Mouse (Mus musculus) adrenal gland, postnatal 4 days (tissue): ENCODE measurements around the gene Adipor1. TPM values are rescaled to one million over a fixed set of nuclear protein-coding genes. Genes with fewer than 3 reads are reported as not detected.
"Not testable (repeated sequence)": the region's sequence is repeated elsewhere in the genome, so short reads cannot be mapped to it uniquely, and the experiment has no call there.

Experiments
- DNase-seq, 2 experiments: peaks; one replicate each; pipeline ENCODE4 v3.0.0; 2021 to 2022; ENCODE audit warnings: low spot score in 2 of 2, mixed read lengths in 2 of 2
- total RNA-seq, 2 experiments: library from RNA; stranded (reverse); gene quantifications; 2 replicates each; pipeline ENCODE4 v1.2.3; 2021

Gene Adipor1
- total RNA-seq, 2 experiments from 2014 or later, result 108 to 109 TPM

DNA sequence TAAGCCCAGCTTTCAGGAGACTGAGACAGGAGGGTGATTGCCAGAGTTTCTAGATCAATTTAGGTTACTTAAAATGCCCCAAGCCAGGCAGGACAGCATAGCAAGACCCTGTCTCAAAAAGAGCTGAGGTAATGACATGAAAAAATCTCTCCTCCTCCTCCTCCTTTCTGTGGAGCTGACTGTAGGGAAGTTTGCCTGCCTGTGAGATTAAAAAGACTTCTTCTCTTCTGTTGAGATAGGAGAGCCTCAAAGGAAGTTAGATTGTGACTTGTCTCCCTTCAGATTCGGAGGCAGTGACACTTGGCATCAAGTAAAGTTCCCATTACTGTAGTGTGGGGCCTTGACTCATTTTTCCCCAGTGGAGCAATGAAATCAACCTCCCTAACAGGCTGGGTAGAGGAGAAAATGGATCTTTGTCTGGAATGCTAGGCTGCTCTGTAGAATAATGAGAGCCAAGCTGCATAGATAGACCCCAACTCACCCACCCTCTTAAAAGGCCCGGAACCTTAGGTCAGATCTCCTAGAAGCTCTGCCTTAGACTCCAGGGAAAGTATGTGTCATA lies 3.3 kb downstream of the Adipor1 start:
- no peak for DNase-seq

DNA sequence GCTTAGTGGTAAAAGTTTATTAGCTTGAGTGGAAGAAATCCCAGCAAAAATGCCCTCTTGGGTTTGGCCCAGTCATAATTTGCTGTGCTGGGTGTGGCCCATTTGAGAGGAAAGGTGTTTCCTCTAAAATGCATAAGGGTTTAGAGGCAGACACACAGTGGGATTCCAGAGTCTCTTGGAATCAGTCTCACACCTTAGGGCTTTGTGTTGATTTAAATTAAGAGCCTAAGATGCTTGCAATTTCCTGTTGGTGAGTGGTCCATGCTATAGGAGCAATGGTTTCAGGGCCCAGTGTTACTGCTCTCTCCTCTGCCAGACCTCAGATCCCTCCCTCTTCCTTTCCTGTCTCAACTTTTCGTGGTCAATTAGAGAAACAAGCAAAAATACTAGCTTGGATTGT lies 4.0 kb downstream of the Adipor1 start:
- no peak for DNase-seq

DNA sequence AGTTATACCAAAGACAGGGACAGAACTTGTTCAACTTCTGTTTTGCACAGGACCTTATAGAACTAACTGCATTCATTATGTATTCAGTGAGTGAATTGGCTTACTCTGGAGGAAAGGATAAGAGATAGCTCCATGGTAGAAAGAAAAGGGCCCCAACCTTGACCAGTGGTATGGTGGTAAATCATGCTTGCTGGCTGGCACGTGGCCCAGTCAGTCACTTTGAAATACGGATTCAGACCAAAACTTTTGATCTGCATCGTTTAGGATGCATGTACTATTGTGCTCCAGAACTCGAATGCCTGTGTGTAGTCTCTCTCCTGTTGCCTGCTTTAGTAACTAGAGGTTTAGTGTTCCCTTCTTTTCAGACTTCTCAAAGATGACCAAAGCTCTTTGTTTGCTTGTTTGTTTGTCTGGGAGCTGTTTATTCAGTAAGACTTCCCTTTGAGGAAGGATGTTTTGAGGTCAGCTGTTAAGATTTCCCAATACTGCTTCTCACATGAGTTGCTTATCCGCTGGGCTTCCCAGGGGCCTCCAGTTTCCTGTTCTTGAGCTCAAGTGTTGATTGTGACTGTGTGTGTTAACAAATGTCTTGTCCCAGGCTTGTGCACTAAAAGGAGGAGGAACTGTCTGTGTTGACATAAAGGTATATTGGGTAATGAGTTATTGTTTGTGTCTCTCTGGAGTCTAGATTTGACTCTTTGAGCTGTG lies 4.7 kb downstream of the Adipor1 start:
- DNase-seq, result peak; percentile 42 to 51

DNA sequence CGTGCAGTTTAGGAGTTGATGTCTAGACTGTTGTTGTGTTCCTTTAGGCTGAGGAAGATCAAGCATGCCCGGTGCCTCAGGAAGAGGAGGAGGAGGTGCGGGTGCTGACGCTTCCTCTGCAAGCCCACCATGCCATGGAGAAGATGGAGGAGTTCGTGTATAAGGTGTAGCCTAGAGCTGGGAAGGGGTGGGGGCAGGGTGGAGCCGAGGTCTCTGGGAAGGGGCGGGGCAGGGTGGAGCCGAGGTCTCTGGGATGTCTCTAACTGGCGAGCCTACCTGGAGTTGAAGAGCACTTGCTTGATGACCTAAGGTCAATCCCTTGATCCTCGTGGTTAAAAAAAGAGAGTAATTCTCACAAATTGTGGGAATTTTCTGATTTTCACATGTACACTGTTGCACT lies 8.7 kb downstream of the Adipor1 start:
- no peak for DNase-seq

DNA sequence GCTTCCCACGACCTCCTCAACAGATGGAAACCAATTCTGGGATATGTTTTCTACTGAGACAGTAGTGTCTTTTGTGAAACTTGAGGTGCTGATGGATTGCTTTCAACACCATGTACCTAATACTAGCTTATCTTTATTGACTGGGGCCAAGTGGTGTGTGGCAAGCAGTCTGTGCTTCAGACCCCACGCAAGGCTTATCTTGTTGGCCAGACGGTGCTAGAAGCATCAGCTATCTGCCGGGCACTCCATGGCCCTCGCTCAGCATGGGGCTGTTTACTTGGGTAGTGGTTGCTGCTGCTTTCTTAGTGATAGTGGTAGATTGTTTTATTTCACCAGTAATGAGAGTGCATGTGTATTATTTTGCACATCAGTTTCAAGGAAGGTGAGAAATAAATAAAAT lies 11.1 kb downstream of the Adipor1 start:
- no peak for DNase-seq

DNA sequence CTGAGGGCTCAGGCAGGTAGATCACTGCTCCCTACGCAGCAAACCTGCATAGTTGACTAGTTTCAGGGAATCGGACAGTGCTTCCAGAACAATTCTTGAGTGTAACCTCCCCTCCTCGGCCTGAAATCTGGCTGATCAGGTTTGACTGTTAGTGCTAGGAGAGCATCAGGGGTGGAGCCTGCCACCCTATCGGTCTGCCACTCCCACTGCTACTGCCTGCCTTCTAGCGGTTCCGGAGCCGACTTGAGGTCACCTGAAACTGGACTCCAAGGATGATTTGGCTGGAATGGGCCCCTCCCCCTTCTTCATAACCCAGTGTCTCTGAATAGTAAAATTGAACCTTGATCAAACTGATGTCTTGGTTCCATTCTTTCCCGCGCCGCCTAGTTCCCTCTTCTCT lies 17.8 kb downstream of the Adipor1 start:
- DNase-seq, result no peak

DNA sequence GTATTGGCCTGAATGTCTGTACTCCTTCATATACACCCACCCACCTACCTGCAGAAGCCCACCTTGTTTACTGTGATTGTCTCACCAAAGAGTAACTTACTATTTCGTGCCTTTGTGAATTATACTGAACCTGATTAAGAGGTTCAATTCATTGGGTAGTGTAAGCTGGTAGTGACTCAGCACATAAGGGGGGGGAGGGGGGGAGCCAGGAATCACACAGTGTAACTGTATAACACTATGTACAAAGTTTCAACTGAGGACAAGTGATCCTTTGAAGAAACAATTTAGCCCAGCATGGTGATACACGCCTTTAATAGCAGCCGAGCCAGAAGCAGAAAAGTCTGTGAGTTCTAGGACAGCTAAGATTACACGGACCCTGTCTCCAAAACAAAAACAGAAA lies 18.3 kb downstream of the Adipor1 start:
- no peak for DNase-seq

DNA sequence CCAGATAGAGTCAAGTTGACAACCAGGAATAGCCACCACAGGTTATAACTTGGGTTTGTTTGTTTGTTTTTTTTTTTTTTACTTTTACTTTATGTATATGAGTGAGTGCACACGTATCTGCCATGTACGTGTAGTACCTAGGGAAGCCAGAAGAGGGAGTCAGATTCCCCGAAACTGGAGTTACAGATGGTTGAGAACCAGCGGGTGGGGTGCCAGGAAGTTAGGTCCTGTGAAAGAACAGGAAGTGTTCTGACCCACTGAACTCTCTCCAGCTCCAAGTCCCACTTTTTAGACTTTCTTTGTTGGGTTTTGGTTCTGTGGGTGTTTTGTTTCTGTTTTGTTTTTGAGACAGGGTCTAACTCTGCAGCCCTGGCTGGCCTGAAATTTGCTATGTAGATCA lies 20.2 kb downstream of the Adipor1 start:
- no peak for DNase-seq

DNA sequence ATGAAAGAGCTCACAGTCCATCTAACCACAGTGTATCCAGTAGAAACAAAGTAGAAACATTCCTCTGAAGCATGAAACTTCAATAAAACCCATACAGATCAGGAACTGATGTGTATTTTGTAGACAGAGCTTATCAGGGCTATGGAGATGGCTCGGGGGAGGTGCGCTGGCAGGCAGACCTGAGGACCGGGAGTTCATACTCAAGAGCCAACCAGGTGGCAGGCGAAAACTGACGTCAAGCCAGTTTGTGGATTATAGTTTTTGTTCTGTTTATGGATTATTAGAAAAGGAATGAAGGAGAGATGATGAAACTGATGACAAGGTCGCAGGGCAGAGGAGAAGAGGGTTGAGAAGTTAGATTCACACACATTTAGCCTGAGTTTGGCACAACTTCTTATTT lies 25.3 kb downstream of the Adipor1 start:
- DNase-seq, result no peak

DNA sequence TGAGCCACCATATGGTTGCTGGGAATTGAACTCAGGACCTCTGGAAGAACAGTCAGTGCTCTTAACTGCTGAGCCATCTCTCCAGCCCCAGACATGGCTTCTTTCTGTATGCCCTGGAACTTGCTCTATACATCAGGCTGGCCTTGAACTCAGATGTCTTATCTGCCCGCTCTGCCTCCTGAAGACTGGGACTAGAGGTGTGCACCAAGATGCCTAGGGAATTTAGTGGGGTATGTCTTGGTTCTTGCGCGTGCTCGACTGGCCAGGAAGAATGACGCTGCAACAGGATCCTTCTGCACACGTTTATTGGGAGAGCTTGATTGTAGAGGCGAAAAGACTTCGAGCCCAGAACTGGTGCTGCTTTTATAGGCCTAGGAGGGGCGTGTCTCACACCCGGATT lies 26.6 kb downstream of the Adipor1 start:
- not testable (repeated sequence) for DNase-seq

DNA sequence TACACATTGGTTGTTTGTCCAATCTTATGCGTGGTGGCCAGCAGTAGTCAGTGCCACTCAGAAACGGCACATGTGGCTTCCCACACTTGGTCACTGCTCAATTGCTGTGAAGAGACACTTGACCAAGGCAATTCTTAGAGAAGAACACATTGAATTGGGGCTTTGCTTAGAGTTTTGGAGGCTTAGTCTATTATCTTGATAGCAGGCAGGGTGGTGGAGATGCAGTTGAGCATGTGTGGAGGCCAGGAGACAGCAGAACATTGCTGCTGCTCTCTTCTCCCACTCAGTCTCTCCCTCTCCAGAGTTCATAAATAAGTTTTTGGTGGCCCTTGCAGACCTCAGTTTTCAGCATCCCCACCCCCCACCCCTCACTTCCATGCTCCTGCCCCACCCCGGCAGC lies 27.2 kb downstream of the Adipor1 start:
- no peak for DNase-seq

DNA sequence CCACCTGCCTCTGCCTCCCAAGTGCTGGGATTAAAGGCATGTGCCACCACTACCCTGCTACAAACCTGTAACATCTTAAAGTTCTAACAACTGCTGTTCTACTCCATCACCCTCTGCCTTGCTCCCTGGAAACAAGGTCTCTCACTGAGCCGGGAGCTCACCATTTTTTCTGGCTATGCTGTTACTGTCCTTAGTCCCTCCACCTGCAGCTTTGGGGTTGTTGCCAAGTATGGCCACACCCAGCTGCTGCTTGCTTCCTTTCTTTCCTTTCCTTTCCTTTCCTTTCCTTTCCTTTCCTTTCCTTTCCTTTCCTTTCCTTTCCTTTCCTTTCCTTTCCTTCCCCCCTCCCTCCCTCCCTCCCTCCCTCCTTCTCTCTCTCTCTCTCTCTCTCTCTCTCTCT lies 28.1 kb downstream of the Adipor1 start:
- not testable (repeated sequence) for DNase-seq

DNA sequence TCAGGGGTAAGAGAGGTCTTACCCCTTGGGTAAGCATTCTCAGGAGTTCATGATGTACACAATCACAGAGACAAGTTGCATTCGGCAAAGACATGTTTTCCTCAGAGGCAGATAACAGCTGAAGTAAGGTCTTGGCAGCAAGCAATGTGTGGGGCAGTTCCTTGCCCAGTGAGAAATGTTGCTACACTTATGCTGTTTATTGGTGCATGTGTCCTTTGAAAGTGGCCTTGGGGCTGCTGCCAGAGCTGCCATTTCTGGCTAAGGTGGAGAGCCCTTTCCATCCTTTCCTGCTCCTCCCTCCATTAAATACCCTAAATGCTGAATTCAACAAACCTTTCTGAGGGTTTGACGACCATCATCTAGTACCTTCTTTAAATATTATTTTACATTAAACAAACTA lies 30.2 kb downstream of the Adipor1 start:
- DNase-seq, result no peak

DNA sequence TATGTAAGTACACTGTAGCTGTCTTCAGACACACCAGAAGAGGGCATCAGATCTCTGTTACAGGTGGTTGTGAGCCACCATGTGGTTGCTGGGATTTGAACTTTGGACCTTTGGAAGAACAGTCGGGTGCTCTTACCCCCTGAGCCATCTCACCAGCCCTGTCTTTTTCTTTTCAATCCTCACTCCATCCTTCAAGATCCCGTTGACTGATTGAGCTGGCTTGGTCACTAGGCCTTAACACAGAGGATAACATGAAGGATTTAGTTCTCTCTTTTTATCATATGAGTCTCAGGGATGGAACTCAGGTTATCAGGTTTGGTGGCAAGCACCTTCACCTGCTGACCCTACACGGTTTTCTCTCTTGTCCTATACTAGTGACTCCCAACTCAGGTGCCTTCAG lies 33.4 kb downstream of the Adipor1 start:
- DNase-seq, result not testable (repeated sequence)

DNA sequence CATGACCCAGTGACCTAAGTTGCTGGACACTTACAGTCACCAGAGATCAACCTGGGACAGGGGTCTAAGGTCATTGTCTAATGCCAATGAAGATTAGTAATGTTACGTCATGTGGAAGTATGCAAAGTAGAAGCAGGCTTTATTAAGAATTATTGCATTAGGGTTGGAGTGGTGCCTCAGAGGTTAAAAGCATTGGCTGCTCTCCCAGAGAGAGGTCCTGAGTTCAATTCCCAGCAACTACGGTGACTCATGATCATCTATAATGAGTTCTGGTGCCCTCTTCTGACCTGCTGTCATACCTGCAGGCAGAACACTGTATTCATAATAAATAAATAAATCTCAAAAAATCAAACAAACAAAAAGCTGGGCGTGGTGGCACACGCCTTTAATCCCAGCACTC lies 35.0 kb downstream of the Adipor1 start:
- no peak for DNase-seq

DNA sequence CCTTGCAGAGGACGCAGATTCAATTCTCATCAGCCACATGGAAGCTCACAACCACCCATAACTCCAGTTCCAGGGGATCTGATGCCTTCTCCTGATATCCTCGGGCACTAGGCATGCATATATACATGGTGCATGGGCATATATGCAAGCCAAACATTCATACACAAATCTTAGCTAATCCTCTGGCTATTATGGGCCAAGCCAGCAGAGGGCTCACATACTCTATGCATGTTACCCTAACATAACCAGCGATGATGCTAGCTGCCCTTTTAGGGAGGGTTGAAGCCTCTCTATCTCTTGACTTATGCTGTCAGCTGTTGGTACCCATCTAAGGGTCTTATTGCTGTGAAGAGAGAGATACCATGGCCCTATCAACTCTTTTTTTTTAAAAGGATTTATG lies 35.8 kb downstream of the Adipor1 start:
- DNase-seq, result peak in 1 of 2 experiments; percentile 16

DNA sequence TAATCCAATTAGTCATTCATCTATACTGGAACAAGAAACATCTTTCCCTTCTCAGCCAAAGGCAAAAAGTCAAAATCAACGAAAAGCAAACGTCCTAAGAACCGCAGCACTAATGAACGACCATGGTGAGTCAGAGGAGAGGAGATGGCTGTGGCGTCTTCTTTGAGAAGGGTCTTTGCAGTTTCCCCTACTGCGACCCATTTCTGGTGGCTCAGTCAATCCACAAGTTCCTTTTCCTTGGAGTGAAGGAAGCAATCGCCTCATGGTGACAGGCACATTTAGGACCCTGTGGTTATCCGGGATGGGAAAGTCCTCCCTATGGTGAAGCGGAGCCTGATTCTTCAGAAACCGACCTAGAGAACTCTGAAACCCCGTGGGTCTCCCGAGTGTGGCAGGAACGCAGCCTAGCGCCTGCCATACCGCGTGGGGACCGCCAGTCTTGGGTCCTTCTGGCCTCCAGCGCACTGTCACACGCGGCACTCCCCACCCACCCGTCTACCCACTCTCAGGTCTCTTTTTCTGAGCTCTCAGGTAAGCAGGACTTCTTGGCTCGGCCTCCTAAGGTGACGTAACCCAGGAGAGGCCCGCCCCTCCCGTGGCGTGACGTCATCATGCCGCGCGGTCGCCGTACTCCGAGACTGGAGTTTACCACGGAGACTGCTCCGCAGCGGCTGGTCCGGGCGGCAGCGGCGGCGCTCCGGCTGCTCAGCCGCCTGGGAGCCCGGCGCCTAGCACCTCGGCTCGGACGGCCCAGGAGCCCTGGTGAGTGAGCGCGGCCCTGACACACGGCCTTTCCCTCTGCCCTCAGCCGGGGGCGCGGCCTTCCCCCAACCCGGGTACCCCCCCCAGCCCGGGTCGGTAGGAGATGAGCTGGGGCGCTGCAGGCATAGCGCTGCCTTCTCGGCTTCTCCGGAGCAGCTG lies 40.0 kb downstream of the Adipor1 start, which contains the start of gene Klhl12:
TSS of gene Klhl12 (plus strand) at position 628 of the 921 bp plus-strand sequence.
- peak; percentile 92 to 93 for DNase-seq

DNA sequence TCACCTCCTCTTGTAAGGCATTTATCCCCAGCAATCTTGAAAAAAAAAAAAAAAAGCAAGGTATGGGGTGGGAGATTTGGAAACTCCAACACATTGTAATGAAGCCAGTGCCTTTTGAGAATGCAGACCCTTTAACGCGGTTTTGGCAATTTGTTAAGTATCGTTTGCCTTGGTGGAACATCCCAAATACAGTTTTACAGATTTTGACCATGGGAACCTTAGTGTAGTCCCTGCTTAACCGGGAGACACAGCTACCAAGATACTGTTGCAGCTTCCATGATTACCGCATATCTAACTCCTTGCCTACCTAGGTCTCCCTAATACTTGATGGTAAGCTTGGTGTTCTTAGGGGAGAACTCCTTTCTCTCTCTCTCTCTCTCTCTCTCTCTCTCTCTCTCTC lies 40.9 kb downstream of the Adipor1 start:
- DNase-seq, result no peak

DNA sequence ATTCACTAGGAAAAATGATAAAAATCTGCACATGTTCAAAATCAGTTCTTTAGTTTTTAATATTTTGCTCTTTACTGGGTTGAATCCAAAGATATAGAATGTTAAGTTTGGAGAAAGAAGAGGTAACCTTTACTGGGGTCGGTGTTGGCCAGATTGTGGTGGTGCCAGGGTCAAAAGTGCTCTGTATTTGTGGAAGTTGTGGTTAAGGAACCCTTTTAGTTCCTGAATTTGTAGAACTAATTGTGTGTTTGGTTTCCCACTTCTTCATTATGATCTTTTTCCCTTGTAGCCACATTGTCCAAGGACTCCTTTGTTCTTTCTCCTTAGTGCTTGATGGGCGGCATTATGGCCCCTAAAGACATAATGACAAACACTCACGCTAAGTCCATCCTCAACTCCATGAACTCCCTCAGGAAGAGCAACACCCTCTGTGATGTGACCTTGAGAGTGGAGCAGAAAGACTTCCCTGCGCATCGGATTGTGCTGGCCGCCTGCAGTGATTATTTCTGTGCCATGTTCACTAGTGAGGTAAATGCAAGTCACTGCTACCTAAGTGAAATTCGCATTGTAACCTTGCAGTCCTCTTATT lies 43.1 kb downstream of the Adipor1 start:
- DNase-seq, result no peak

DNA sequence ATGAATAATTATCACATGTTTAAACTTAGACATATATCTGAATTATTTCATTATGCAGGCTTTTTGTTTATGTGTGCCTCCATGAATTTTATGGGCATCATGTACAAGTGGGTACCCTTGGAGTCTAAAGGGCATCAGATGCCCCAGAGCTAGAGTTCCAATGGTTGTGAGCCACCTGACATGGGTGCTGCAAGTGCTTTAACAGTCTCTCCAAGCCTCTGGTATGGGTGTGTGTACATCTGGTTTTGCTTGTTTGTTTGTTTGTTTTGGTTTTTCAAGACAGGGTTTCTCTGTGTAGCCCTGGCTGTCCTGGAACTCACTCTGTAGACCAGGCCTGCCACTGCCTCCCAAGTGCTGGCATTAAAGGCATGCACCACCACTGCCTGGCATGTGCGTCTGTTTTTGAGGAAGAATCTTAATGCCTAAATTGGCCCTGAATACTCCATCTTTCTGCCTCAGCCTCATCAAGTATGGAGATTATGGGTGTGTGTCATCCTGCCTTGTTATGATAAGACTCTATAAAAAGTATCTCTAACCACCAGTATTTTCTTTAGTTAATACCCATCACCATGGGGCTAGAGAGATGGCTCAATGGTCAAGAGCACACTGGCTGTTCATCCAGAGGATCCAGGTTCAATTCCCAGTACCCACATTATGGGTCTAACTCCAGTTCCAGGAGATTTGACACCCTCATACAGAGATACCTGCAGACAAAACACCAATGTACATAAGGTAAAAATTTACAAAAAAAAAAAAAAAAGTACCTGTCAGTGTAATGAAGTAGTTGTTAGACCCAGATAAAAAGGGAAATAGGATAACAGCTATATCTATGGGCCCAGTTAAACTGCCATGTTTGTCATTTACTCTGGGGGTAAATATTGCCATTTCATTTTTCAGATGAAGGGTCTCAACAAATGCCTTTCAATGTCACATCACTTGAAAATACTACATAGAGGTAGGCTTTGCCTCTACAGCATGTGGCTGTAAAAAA lies 45.4 kb downstream of the Adipor1 start:
- no peak for DNase-seq
